Mouse (Mus musculus) cerebellum, adult (tissue): ENCODE results near the gene Lingo2.
"Not testable (repeated sequence)": the region's sequence is repeated elsewhere in the genome, so short reads cannot be mapped to it uniquely, and the experiment has no call there.

ENCODE experiments used
- ATAC-seq: cut with Nextera tagmentation; 2 replicates; pipeline ENCODE4 v1.9.2; 2017; ENCODE audit warnings: mild to moderate bottlenecking, moderate library complexity, mixed read lengths; ENCODE audit not compliant: insufficient number of reproducible peaks, low FRiP score, low TSS enrichment

Lingo2 gene

GRCm38 (mm10) chr4:35695137-35695522 is 1256.4 kb downstream of the Lingo2 start:
- no peak for ATAC-seq

- ATAC-seq = no peak
Measured at GRCm38 (mm10) chr4:35694360-35695136, 1257.0 kb downstream of the Lingo2 start.

- ATAC-seq = no peak
Measured at GRCm38 (mm10) chr4:35690521-35690920, 1261.0 kb downstream of the Lingo2 start.

- not testable (repeated sequence) for ATAC-seq
Measured at GRCm38 (mm10) chr4:35688498-35689240, 1262.9 kb downstream of the Lingo2 start.
